Mouse (Mus musculus) frontal cortex, postnatal 36 days (tissue): ENCODE measurements around the gene Maml3.

ENCODE experiments used
- DNase-seq, 2 experiments: peaks; one replicate each; pipeline ENCODE4 v3.0.0; 2022; ENCODE audit warnings: low spot score in 2 of 2

Maml3 gene

DNA sequence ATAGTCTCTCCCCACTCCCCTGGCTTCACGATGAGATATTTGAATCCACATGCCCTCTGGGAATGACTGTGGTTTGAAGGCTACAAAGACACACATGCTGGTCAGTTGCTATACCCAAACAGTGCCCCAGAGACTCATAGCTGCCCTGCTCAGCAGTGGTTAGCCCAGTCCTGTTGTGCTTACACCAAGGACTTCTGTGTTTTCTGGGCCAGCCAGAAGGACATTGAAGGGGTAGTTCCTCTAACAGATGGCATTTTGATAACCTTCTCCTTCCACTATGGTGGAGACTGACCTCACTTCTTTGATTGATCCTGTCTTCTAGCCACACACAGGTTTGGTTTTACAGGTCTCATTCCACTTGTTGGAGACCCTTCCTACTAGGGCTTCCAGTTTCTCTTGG, 189.5 kb downstream of the Maml3 start:
- DNase-seq = no peak

DNA sequence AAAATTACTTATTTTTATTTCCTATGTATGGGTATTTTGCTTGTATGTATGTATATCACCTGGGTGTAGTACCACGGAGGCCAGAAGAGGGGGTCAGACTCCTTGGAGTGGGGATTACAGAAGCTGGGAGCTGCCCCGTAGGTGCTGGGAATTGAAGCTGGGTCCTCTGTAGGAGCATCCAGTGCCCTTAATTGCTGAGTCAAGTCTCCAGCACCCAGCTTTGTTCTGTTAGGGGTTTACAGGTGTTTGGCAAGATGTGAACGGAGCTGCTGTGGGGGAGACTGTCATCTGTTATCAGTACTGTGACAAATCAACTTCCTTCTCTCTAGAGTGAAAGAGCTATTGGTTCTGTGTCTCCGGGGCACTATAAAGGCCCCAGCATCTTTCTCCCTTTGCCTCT, 190.0 kb downstream of the Maml3 start:
- no peak for DNase-seq

DNA sequence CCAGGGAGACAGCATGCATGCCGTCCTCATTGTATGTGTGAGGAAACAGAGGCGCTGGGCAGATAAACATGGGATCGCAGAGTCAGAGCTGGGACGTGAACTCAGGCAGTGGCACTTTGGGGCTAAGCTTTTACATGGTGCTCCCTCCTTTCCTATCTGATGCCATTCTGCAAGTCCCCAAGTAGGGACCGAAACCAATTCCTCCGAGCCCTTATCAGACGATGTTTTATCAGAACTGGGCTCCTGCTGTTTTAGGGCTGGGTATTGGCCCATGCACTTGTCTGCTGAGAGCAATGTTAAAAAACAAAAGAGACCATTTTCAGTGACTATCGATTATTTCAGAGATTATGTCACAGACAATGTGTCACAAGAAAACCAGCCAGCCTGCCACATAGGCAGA, 191.4 kb downstream of the Maml3 start:
- no peak for DNase-seq

DNA sequence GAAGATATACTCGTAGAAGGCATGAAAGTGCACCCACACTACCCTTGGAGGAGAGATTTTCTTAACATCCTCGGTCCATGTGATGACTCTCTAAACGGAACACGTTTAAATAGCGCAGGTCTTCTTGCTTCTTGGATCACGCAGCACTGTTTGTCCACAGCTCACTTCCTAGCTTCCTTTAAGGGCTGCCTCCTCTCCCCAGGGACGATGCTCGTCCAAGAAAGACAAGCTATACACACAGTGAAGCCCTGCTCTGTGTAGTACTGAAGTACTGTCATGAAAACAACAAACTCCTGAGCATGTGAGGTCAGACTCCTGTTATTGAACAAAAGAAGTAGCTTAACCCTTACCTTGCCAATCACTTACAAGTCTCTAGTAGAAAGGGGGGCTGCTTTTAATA, 192.7 kb downstream of the Maml3 start:
- DNase-seq = no peak

DNA sequence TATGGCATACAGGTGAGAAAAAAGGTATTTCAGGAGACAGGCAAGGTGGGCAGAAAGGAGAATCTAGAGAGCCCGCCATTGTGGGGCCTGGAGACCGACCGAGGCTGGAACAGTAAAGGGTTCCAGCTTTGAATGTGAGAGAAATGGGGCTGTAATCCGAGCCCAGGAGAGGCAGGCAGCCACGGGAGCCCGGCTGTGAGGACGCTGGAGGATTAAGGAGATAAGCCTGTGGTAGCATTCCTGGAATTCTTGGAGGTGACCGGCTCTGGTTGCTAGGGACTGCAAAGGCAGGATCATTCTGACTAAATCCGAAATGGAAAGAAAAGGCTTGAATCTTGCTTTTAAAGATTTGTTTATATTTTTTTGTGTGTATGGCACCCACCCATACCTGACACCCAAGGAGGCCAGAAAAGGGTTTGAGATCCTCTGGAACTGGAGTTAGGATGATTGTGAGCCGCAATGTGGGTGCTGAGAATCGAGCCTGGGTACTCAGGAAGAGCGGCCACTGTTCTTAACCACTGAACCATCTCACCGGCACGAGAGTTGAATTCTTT, 196.4 kb downstream of the Maml3 start:
- no peak for DNase-seq

DNA sequence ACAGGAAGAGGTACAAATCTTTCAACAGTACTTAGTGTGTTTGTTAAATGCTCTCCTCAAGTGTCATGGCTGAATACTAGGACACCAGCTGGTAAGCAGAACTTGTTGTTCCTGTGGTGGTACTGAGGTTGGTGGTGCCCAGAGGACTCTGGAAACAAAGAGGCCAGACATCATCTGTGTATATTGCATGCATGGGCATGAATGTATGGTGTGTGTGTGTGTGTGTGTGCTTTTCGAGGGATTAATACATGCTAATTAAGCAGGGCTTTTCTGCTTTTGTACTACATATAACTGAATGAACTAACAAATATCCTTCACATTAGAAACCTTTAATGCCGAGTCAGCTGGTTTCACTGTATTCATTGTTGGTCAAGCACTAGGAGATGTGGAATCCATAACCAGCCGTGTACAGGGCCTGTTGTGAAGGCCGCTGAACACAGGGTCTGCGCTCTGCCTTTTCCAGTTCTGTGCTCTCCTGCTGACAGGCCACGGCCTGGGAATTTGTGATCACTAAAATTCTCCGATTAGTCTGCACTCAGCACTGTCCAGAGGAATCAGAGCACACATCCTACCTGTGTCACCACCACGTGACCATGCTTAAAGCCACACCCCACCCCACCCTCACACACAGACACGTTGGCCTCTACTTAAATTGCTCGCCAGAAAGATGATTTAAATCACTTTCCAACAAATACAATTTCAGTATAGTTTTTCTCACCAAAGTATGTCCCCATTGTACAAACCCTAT, 197.6 kb downstream of the Maml3 start:
- DNase-seq = no peak

DNA sequence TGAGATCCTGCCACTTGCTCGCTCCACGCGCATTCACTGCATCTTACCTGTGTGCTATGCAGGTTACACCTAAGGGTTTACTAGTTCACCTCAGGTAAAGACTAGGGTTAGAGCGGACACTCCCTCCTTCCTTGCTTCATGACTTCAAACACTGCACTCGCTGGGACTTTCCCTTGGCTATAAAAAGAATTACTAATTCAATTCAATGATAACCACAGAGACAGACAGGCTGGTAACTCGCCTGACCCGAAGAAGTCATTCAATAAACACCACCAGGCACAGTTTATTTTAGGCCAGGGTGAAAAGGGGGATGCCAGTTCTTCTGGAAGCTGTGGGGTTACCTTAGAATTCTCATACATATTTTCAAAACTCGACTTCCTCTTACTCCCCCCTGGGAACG, 199.0 kb downstream of the Maml3 start:
- no peak for DNase-seq

DNA sequence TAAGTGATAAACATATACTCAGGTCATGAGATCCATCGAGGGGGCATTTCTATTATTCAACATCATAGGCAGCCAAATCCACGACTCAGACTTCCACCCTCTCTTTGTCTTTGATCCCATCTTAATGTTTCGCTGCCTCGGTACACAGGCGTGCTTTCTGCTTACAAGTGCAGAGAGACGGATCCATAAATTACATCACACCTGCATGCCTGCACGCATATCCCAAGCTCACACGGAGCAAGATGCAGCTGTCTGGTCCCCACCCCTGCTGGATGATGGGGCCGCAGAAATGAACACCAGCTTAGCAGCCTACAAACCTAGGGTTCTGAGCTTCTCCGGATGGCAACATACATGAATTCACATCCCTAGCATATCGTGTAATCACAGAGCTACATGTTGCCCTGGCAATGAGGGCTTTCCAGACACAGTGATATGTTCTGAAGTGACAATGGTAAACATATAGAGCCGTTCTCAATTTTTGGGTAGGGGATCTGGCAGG, 200.5 kb downstream of the Maml3 start:
- no peak for DNase-seq

DNA sequence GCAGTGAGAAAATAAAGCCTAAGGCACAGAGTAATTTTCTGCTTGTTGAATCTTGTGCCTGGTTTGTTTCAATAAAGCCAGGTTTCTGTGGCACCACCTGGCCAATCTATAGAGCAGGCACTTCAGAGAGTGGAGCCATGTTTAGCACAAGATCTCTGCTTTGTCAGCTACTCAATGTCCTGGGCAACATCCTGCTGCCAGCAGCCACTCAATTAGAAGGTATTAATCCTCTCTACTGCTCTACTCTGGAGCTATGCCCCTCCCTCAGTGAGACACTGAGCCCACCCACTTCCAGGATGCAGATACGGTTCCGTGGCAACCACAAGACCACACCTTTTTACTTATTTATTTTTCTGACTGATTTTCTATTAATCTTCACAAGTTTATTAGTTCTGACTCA, 203.7 kb downstream of the Maml3 start:
- DNase-seq = no peak

DNA sequence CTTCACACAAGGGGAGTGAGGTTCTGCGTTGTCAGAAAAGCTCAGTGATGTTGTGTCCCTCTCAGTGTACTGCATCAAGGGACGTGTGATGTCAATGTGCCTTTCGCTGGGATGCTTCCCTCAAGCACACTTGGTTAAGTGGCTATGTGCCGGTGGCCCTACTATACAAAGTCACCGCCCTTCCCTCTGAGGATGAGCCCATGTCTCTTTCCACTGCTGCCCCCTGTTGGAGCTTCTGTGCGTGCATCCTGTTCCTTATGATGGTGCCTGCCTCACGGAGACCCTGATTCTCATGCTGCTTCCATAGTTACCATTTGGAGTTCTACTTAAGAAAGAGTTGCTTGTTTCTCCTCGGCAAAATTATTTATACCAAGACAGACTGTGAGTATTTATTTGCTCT, 210.4 kb downstream of the Maml3 start:
- no peak for DNase-seq

DNA sequence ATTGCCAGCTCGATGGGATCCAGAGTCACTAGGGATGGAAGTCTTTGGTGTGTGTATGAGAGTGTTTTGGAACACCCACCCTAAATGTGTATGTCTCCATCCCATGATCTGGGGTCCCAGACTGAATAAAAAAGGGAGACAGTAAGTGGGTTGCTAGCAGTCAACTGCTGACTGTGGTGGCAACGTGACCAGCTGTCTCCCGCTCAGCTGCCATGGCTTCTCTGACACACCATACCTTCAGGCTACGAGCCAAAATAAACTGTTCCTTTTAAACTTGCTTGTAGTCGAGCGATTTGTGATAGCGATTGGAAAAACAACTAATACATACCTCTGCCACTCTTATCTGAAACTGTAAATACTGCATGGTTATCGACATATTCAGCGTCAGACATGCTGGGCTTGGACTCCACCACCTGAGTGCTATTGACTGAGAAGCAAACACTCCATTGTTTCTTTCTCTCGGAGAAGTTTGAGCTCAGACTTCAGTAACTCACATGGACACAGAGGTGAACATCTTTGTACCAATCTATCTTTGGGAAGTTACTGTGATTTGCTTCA, 213.2 kb downstream of the Maml3 start:
- DNase-seq = no peak

DNA sequence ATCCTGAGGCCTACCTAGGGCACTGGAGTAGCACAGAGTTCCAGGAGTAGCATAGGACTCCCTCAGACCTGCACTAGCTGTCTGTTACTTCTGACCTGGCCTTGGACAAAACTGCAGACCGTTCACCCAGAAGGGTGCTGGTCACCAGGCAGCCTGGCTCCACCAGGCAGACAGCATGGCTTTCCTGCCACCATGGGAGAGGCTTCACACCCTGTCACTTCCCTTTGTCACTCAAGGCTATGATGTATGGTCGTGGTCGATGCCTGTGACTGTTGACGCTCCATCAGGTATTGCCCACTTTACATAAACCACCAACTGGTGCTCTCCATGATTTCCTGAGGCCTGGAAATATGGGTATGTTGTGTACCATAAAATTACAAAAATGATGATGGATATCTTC, 214.7 kb downstream of the Maml3 start:
- no peak for DNase-seq

DNA sequence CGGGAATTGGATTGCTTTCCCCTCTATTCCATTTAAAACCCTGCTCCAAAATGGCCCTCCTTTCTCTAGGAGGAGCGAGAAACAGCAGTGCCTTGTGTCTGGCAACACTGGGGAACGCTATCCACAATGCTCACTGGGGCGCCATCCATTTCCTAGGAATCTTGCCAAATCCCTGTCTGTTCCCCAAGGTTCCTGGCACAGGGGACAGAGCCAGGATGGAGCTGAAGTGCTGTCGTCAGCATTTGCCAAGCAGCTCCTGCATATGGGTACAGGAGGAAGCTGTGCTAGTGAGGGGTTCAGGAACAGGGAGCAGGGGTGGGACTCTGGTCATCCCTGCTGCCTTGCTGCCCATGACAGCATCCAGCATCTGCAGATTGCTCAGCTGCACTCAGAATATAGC, 215.1 kb downstream of the Maml3 start:
- peak; percentile 61 to 75 for DNase-seq

DNA sequence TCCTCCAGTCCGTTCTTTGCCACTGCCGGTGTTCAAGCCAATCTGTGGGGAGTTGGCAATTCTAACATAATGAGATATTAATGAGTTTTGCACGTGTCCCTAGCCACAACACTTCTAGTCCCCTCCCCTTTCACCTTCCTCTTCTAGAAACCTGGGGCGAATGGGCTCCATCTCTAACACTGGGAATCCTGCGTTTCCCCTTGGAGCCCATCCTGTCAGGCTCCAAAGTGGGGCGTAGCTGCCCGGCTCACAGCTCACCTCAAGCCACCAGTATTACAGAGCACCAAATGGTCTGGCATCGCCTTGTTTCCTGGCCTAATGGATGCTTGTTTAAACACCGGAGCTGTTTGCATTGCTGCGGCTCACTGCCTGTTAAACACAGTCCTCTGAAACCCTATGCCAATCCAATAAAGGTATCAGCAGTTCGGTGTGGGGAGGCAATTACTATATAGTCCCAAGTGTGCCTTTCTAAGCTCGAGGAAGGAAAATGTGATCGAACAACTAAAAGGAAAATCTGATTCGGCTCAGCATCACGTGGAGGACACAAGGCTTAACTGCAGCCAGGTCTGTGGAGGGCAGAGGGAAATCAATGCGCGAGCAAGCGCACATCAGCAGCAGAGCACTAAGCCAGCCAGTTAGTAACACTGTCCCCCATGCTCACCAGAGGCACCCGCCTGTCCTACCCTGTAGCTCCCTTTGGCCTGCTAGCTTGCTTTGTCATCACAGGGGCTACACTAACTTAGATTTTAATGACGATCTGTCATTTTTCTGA, 216.0 kb downstream of the Maml3 start:
- no peak for DNase-seq

DNA sequence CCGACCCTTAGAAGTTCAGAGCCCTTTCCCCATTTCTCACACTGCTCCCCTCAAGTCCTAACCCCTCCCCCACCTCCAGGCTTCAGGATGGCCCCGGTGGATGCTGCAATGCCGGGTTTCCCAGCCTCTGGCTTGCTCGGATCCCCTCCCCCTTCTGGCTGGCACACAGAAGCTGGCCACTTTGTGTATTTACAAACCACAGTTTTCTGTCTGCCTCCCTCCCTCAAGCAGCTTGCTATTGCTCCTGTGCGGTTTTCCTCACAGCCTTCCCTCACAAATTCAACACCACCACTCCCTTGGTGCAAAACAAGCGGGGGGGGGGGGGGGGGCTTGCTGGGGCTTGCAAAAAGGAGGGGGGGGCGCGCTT, 216.6 kb downstream of the Maml3 start:
- no peak for DNase-seq

DNA sequence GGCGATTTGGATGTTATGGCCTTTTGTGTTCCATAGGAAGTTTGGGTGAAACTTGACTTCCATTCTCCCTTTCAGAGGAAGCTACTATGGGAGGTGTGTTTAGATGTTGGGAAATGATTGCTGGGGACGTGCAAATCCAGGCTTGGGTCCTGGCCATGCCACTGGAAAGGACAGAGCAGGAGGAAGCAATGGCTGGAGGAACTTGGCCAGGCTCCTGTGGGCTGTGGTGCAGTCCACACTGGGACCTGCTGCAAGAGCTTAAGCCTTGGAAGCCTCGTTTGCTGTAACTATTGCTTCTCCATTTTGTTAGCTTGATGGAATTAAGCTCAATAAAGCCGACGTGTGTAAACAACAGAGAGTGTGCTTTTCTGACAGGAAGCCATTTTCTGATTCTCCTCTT, 219.0 kb downstream of the Maml3 start:
- DNase-seq = no peak

DNA sequence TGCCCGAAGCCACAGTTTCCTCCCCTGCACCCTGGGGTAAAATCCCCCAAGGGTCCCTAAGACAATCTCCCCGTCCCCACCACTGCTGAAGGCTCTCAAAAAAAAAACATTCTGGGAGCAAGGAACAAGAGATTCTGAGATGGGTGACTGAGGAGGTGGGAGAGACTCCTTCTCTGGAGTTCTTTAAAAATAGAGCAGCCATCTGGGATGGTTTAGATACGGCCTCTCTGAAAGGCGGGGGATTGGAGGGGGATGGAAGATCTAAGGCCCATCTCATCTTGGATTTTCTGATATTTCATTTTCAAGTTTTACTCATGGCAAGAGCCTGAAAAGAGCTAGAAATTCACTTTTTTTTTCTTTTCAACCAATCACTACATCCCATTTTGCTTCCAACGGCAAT, 219.4 kb downstream of the Maml3 start:
- peak in 1 of 2 experiments; percentile 77 for DNase-seq

DNA sequence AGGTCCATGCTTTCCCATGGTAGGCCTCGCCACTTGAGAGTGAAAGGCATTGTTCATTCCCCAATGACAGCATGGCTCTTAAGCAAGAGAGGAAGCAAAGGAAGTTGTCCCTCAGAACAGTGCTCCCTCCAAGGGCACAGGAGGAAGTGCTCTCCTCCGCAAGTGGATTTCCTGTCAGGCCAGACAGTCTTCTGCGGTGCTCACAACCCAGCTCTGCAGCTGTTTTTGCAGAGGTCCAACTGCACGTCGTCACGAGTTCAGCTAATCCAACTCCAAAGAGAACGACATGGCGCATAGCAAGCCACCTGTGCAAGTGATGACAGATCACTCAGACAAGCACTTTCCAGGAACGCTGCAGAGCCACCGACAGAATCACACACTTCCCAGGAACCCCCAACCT, 222.9 kb downstream of the Maml3 start:
- no peak for DNase-seq

DNA sequence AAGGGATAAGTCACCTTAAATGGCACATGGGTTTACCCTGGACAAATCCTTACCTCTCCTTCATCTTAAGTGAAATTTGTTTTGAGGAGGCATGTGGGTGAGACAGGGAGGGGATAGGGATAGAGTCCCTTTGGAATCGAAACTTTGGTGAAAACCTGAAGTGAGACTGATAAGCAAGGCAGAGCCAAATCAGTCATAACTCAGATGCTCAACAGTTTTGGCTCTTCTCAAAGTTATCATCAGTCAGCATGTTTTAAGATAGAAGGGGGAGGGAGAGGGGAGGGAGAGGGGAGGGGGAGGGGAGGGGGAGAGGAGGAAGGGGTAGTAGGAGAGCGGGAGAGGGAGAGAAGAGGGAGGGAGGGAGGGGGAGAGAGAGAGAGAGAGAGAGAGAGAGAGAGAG, 223.5 kb downstream of the Maml3 start:
- no peak for DNase-seq

DNA sequence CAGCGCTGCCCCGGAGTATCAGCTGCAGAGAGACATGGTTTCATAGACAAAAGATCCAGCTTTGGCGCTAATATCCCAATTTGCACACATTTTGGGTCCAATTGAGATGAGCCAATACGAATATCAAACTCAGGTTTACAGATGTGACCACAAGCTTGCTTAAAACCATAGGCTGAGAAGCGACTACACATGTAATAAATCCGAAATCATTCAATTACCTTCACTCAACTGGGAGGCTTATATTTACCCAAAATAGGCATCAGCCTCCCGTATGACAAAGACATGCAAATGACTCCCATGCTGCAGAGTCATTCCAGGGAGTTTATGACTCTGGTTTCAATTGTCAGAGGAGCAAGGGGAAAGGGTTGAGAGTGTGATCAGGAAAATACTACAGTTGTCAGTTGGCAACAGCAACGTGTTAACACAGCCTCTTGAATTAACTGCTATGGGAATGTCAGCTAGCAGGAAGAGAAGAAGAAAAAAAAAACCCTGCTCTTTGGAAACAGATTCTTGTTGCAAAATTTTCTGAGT, 224.3 kb downstream of the Maml3 start:
- no peak for DNase-seq

DNA sequence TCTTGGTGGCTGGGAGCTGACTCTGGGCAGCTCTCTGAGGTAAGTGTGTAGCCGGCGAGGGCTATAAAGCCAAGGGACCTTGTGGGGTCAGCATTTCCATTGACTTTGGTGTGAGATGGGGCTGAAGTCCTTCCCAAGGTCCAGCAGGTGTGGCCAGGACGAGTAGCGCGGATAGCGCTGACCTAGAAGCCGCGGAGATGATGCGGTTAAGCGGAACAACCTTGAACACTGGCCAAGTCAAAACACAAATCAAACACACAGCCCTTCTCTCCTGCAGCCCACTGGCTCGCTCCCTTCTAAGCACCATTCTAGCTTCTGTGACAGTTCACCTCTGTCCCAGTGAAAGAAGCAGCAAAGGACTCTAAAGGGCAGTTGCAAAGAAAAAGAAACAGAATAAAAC, 225.7 kb downstream of the Maml3 start:
- DNase-seq = no peak

DNA sequence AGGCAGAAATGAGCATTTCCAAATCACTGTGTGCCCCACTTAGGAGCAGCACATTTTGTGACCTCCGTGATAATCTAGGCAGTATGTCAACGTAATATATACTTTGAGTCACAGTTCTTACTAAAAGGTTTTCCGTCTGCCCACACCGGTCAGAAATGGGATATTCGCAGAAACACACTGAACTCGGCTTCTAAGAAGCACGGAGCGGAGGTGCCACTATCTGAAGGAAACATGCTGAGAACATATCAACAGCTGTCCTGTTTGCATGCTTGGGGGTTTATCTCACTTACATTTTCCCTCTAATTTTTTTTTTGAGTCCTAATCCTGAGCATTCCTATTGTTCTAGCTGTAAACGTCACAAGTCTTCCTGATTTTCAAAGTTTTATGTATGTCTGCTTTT, 226.3 kb downstream of the Maml3 start:
- no peak for DNase-seq

DNA sequence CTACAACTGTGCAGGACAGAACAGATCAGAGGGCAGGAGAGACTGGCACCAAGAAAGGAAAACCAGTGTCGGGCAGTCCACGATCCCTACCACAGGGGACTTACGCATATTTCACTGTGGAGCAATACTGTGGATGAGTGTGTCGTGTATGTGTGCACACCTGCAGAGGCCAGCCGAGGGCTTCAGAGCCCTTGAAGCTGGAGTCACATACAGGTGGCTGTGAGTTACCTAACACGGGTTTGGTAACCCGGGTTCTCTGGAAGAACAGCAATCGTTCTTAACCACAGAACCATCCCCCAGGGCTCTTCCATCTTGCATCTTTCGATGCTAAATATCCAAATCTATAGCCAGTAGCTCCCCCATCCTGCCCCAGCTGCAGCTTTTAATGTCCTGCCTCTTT, 228.1 kb downstream of the Maml3 start:
- no peak for DNase-seq
